Comparison of ENCODE assay signal across 18 mouse cellular contexts in genomic region chr13:31960514-31960913, GRCm38 (mm10).
DNase-seq lines count a peak whose midpoint lies in the region; ATAC-seq and TF ChIP-seq lines count a peak whose summit lies in the region.
"Had no signal": no experiment of that assay in that cellular context is flagged by ENCODE, and none has a peak within 500 bp of the region (broad histone marks: within the 10 kb centered on the region; RNA-seq: fewer than 3 reads in every experiment).

No protein-coding gene starts in this region.

- H3K4me2 ChIP-seq in hindbrain, postnatal 0 days (ENCODE audit: low read depth, low read length) = no peak overlapping the region
- H3K4me2 ChIP-seq in hindbrain, embryonic 12.5 days (replicated peaks) = no peak overlapping the region
- H3K4me2 ChIP-seq: liver, embryonic 15.5 days had no signal

- H3K27me3 ChIP-seq in hindbrain, postnatal 0 days (ENCODE audit: insufficient read depth, low read length) = no peaks in the 10 kb centered on the region
- no peaks in the 10 kb centered on the region for H3K27me3 ChIP-seq in hindbrain, embryonic 12.5 days
- H3K27me3 ChIP-seq: liver, embryonic 15.5 days had no signal

- peak; percentile 2 for DNase-seq in hindbrain, postnatal 0 days (ENCODE audit: low spot score)
- DNase-seq in embryo, embryonic 10.5 days (ENCODE audit: low spot score) = peak; percentile 59
- peak; percentile 6 for DNase-seq in gastrocnemius, postnatal 14 days
- peak; percentile 29 for DNase-seq in heart, postnatal 4 days
- DNase-seq in thymus, postnatal 36 days = no peak
- DNase-seq: adrenal gland, adult 2 months; cerebellum, adult 18-20 months; forebrain, postnatal 0 days; kidney, adult 8-10 months; kidney, postnatal 36 days; layer of hippocampus, adult 9-11 months; thymus, postnatal 25 days had no signal

- no peak for TF ChIP-seq CTCF in hindbrain, postnatal 0 days (IDR thresholded peaks at IDR 0.05; ENCODE audit: low read depth)

- H3K4me1 ChIP-seq in hindbrain, postnatal 0 days (ENCODE audit: insufficient read depth, low read length) = peaks cover 5% of the 10 kb centered on the region; the same call in 1 of the 2 replicates
- H3K4me1 ChIP-seq in hindbrain, embryonic 12.5 days = 0 out of 2 replicates have a peak, but pooled peaks cover 5% of the 10 kb centered on the region
- H3K4me1 ChIP-seq: liver, embryonic 15.5 days had no signal

- H3K27ac ChIP-seq in hindbrain, postnatal 0 days = no peak overlapping the region
- H3K27ac ChIP-seq in hindbrain, embryonic 12.5 days = no peak overlapping the region
- H3K27ac ChIP-seq: liver, embryonic 15.5 days had no signal

- WGBS in hindbrain, postnatal 0 days = 16% methylated on average over 3 of the region's 3 CpGs
- 40% methylated on average over 3 of the region's 3 CpGs for WGBS in hindbrain, embryonic 12.5 days

- H3K36me3 ChIP-seq in hindbrain, postnatal 0 days (ENCODE audit: insufficient read depth, low read length) = no peaks in the 10 kb centered on the region
- H3K36me3 ChIP-seq in hindbrain, embryonic 12.5 days = no peaks in the 10 kb centered on the region
- H3K36me3 ChIP-seq: G1E; liver, embryonic 15.5 days had no signal

- H3K4me3 ChIP-seq in hindbrain, postnatal 0 days (ENCODE audit: low read length) = no peak overlapping the region
- no peak overlapping the region for H3K4me3 ChIP-seq in hindbrain, embryonic 12.5 days
- H3K4me3 ChIP-seq: liver, embryonic 15.5 days had no signal

- intact Hi-C loops in gastrocnemius, postnatal 14 days (cut with DNase I; ENCODE audit: low total_unique reads) = no loop called here

- no peak overlapping the region for H3K9ac ChIP-seq in hindbrain, postnatal 0 days (replicated peaks; ENCODE audit: low read length)
- no peak overlapping the region for H3K9ac ChIP-seq in hindbrain, embryonic 12.5 days
- H3K9ac ChIP-seq: forebrain, postnatal 0 days; liver, embryonic 15.5 days had no signal

- H3K9me3 ChIP-seq in hindbrain, postnatal 0 days (ENCODE audit: low read length) = no peaks in the 10 kb centered on the region
- no peaks in the 10 kb centered on the region for H3K9me3 ChIP-seq in hindbrain, embryonic 12.5 days (replicated peaks)
- H3K9me3 ChIP-seq: G1E; liver, embryonic 15.5 days had no signal

- no peak for ATAC-seq in hindbrain, postnatal 0 days
- no peak for ATAC-seq in hindbrain, embryonic 12.5 days (ENCODE audit: low FRiP score)
- ATAC-seq in monocyte, adult 5-6 weeks (replicated peaks; ENCODE audit: insufficient number of reproducible peaks, low FRiP score, low TSS enrichment, poor library complexity, severe bottlenecking) = no peak
- ATAC-seq: CD4-positive, CD25-positive, alpha-beta regulatory T cell, adult 4 months; forebrain, postnatal 0 days; lung, postnatal 0 days had no signal

Comparison
In these comparisons a context has a peak if more than half of its experiments do, and no peak if none do; other contexts are left out.
1. DNase-seq: peak in hindbrain, postnatal 0 days (single experiment), embryo, embryonic 10.5 days (single experiment), gastrocnemius, postnatal 14 days (single experiment) and heart, postnatal 4 days (single experiment); none in thymus, postnatal 36 days (0 of 2).